Mouse (Mus musculus) heart, embryonic 14.5 days (tissue): ENCODE results near the gene Mus81. TPM values are rescaled to one million over a fixed set of nuclear protein-coding genes. Genes with fewer than 3 reads are reported as not detected.

Experiments
- polyA plus RNA-seq: library from polyadenylated mRNA; unstranded; fragments of >200 nt; fragmentation: Nextera tagmentation; extraction: Ambion mirVana; gene quantifications from 2 replicates; pipeline ENCODE4 v1.2.1, GENCODE M21; 2014

The Mus81 gene
- polyA plus RNA-seq, 1 experiment from 2014 or later, result 37.5 TPM

Other genes with a start within 250 kb of the Mus81 start
- gene Pacs1, start 215.3 kb downstream of the Mus81 start, polyA plus RNA-seq, result 20.9 TPM in 2 replicates
- gene Sf3b2, start 192.9 kb downstream of the Mus81 start, polyA plus RNA-seq, result 201 and 208 TPM in 2 replicates
- gene Gal3st3, start 190.1 kb downstream of the Mus81 start, polyA plus RNA-seq, result 6.4 and 6.7 TPM in 2 replicates
- not detected in 2 replicates for gene Catsper1, start 152.7 kb downstream of the Mus81 start, polyA plus RNA-seq
- gene Cst6, start 138.8 kb downstream of the Mus81 start, polyA plus RNA-seq, result 0.92 and 0.95 TPM in 2 replicates
- gene Eif1ad, start 121.7 kb downstream of the Mus81 start, polyA plus RNA-seq, result 37.4 and 42.1 TPM in 2 replicates
- 453 and 486 TPM in 2 replicates for gene Banf1, start 121.2 kb downstream of the Mus81 start, polyA plus RNA-seq
- gene Sart1, start 99.7 kb downstream of the Mus81 start, polyA plus RNA-seq, result 39.5 and 39.6 TPM in 2 replicates
- gene Tsga10ip, start 85.9 kb downstream of the Mus81 start, polyA plus RNA-seq, result 1.6 and 3.0 TPM in 2 replicates
- 154 and 178 TPM in 2 replicates for gene Drap1, start 63.4 kb downstream of the Mus81 start, polyA plus RNA-seq
- 23.7 and 35.0 TPM in 2 replicates for gene AI837181, start 63.3 kb downstream of the Mus81 start, polyA plus RNA-seq
- gene Fosl1, start 40.9 kb downstream of the Mus81 start, polyA plus RNA-seq, result not detected in 2 replicates
- 9.0 and 10.4 TPM in 2 replicates for gene Ccdc85b, start 30.5 kb downstream of the Mus81 start, polyA plus RNA-seq
- gene Fibp, start 27.8 kb downstream of the Mus81 start, polyA plus RNA-seq, result 101 and 120 TPM in 2 replicates
- gene Ctsw, start 19.9 kb downstream of the Mus81 start, polyA plus RNA-seq, result 0.84 and 1.4 TPM in 2 replicates
- gene Efemp2, start 14.4 kb downstream of the Mus81 start, polyA plus RNA-seq, result 60.8 and 68.9 TPM in 2 replicates
- 1,876 and 1,886 TPM in 2 replicates for gene Cfl1, start 2.1 kb upstream of the Mus81 start, polyA plus RNA-seq
- 0.20 TPM in 2 replicates for gene 1700020D05Rik, start 15.4 kb upstream of the Mus81 start, polyA plus RNA-seq
- 16.5 and 17.9 TPM in 2 replicates for gene Snx32, start 22.1 kb upstream of the Mus81 start, polyA plus RNA-seq
- 0.09 TPM in 1 of 2 replicates, not detected in the other for gene Ovol1, start 72.2 kb upstream of the Mus81 start, polyA plus RNA-seq
- gene Ap5b1, start 79.6 kb upstream of the Mus81 start, polyA plus RNA-seq, result 2.5 and 3.0 TPM in 2 replicates
- 68.8 and 78.5 TPM in 2 replicates for gene Rnaseh2c, start 113.5 kb upstream of the Mus81 start, polyA plus RNA-seq
- 19.7 and 20.0 TPM in 2 replicates for gene Kat5, start 121.8 kb upstream of the Mus81 start, polyA plus RNA-seq
- 35.1 and 36.9 TPM in 2 replicates for gene Rela, start 149.1 kb upstream of the Mus81 start, polyA plus RNA-seq
- gene Sipa1, start 175.3 kb upstream of the Mus81 start, polyA plus RNA-seq, result 16.7 and 17.2 TPM in 2 replicates
- 16.7 and 22.4 TPM in 2 replicates for gene Map3k11, start 200.3 kb upstream of the Mus81 start, polyA plus RNA-seq
- gene Pcnx3, start 200.5 kb upstream of the Mus81 start, polyA plus RNA-seq, result 15.3 and 17.3 TPM in 2 replicates
- gene Kcnk7, start 216.0 kb upstream of the Mus81 start, polyA plus RNA-seq, result 0.26 and 0.27 TPM in 2 replicates
- 66.5 and 67.1 TPM in 2 replicates for gene Ehbp1l1, start 237.9 kb upstream of the Mus81 start, polyA plus RNA-seq
- gene Fam89b, start 241.3 kb upstream of the Mus81 start, polyA plus RNA-seq, result 86.1 and 89.5 TPM in 2 replicates